8 mouse cellular contexts compared by ENCODE assay signal in the genomic region with DNA sequence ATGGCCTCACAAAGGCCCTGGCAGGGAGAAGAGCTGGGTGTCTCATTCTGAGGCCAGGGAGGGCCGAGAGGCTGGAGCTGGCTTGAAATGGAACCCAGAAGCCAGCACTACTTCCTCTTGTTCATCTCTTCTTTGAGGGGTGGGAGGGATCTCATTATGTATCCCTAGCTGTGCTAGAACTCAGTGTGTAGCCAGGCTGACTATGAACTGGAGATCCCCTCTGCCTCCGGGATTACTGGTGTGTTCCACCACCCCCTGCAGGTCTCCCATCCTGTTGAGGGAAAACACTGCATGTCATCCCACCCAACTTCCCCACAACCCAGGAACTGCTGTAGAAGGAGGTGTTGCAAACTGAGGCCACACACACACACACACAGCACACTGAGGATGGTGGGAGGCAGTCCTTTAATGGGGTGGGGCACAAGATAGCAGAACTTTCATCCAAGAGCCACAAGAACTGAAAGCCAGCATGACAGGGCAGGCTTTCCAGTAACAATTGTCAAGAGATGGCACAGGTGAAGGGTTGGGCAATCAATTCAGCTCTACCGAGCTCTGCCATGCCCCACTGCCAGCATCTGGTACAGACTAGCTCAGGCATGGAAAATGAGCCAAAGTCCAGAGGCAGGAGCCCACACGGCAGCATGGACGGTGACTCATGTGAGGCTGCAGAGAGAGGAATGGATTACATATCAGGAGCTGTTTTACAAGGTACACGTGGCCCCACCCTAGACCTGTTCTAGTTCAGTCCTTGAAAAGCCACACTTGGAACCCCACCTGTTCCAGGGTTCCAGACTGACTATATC. TPM values are rescaled to one million over a fixed set of nuclear protein-coding genes. Genes with fewer than 3 reads are reported as not detected.
A peak's percentile ranks its signal among the peaks of the same experiment; 100 is the strongest.
DNase-seq lines count a peak whose midpoint lies in the region; ATAC-seq and TF ChIP-seq lines count a peak whose summit lies in the region.

No protein-coding gene starts in this region.

- H3K27me3 ChIP-seq in heart, embryonic 14.5 days (ENCODE audit: control insufficient read depth, insufficient read depth, low read length), result no peaks in the 10 kb centered on the region
- no peaks in the 10 kb centered on the region for H3K27me3 ChIP-seq in forebrain, embryonic 13.5 days
- no peaks in the 10 kb centered on the region for H3K27me3 ChIP-seq in midbrain, postnatal 0 days (ENCODE audit: insufficient read depth, low read length)

- DNase-seq in heart, postnatal 10 days, result no peak
- DNase-seq in NIH3T3 (ENCODE audit: low read depth), result peak; percentile 80
- peak; percentile 65 for DNase-seq in kidney, postnatal 10 days
- DNase-seq in midbrain, postnatal 0 days (ENCODE audit: low spot score), result no peak
- no peak for DNase-seq in urinary bladder, postnatal 25 days (ENCODE audit: low spot score)
- DNase-seq in frontal cortex, postnatal 36 days (ENCODE audit: low spot score in 2 of 2), result no peak

- intact Hi-C loops in heart, postnatal 10 days (cut with DNase I), result no loop called here

- H3K9me3 ChIP-seq in heart, embryonic 14.5 days (ENCODE audit: control insufficient read depth, low read length), result no peaks in the 10 kb centered on the region
- no peaks in the 10 kb centered on the region for H3K9me3 ChIP-seq in forebrain, embryonic 13.5 days (replicated peaks)
- H3K9me3 ChIP-seq in midbrain, postnatal 0 days (ENCODE audit: low read length), result no peaks in the 10 kb centered on the region

- peak overlapping the region; percentile 86; the same call in 1 of the 2 replicates for H3K9ac ChIP-seq in heart, embryonic 14.5 days (ENCODE audit: low read length)
- peak overlapping the region; percentile 84 for H3K9ac ChIP-seq in forebrain, embryonic 13.5 days
- H3K9ac ChIP-seq in midbrain, postnatal 0 days (replicated peaks; ENCODE audit: low read length, poor library complexity, severe bottlenecking), result peak overlapping the region; percentile 86

- no peak for ATAC-seq in heart, embryonic 14.5 days (ENCODE audit: insufficient number of reproducible peaks, insufficient read depth, low FRiP score, low read depth)
- ATAC-seq in forebrain, embryonic 13.5 days, result peak; percentile 30
- peak; percentile 44 for ATAC-seq in midbrain, postnatal 0 days (ENCODE audit: low FRiP score)

- H3K4me2 ChIP-seq in heart, embryonic 14.5 days (ENCODE audit: low read length), result peak overlapping the region; percentile 85
- H3K4me2 ChIP-seq in forebrain, embryonic 13.5 days, result peak overlapping the region; percentile 96
- peak overlapping the region; percentile 68 for H3K4me2 ChIP-seq in midbrain, postnatal 0 days (ENCODE audit: low read depth, low read length, poor library complexity, severe bottlenecking)

- H3K36me3 ChIP-seq in heart, embryonic 14.5 days (ENCODE audit: control insufficient read depth, insufficient read depth, low read length), result peaks cover 48% of the 10 kb centered on the region
- peaks cover 55% of the 10 kb centered on the region for H3K36me3 ChIP-seq in forebrain, embryonic 13.5 days (ENCODE audit: poor library complexity, severe bottlenecking)
- peaks cover 42% of the 10 kb centered on the region for H3K36me3 ChIP-seq in midbrain, postnatal 0 days (ENCODE audit: insufficient read depth, low read length)

- H3K4me1 ChIP-seq in heart, embryonic 14.5 days (ENCODE audit: control insufficient read depth in 2 of 2, insufficient read depth in 2 of 2, low read length in 2 of 2), result peaks cover 4 to 5% of the 10 kb centered on the region in 2 experiments; a peak in 2 of 4 replicates
- peaks cover 22% of the 10 kb centered on the region for H3K4me1 ChIP-seq in forebrain, embryonic 13.5 days
- peaks cover 11% of the 10 kb centered on the region; the same call in 1 of the 2 replicates for H3K4me1 ChIP-seq in midbrain, postnatal 0 days (ENCODE audit: insufficient read depth, low read length)

- TF ChIP-seq CTCF in midbrain, postnatal 0 days (IDR thresholded peaks at IDR 0.05), result no peak

- H3K4me3 ChIP-seq in heart, embryonic 14.5 days (ENCODE audit: control insufficient read depth in 1 of 2, insufficient read depth in 1 of 2, low read depth in 1 of 2, low read length in 2 of 2), result peak overlapping the region; percentile 69 to 70
- H3K4me3 ChIP-seq in forebrain, embryonic 13.5 days, result peak overlapping the region; percentile 52
- H3K4me3 ChIP-seq in midbrain, postnatal 0 days (ENCODE audit: low read depth, low read length), result peak overlapping the region; percentile 49

- WGBS in heart, embryonic 14.5 days, result 57% methylated on average over 6 of the region's 6 CpGs
- 61% methylated on average over 6 of the region's 6 CpGs for WGBS in forebrain, embryonic 13.5 days
- 65% methylated on average over 6 of the region's 6 CpGs for WGBS in midbrain, postnatal 0 days

- H3K27ac ChIP-seq in heart, embryonic 14.5 days (replicated peaks in 1 of 2; ENCODE audit: control insufficient read depth in 1 of 2, insufficient read depth in 1 of 2, low read depth in 2 of 2, low read length in 2 of 2), result peak overlapping the region in 1 of 2 experiments; percentile 76; a peak in 1 of 4 replicates
- H3K27ac ChIP-seq in forebrain, embryonic 13.5 days, result peak overlapping the region; percentile 76
- H3K27ac ChIP-seq in midbrain, postnatal 0 days (ENCODE audit: low read depth, low read length), result peak overlapping the region; percentile 86

RNA-seq across cellular contexts. Expression of a gene that starts 0.4 kb away (rescaled TPM):
- polyA plus RNA-seq in heart, embryonic 14.5 days (2014; fragmentation: Nextera tagmentation; extraction: Ambion mirVana), result 9.3 and 10.3 TPM in 2 replicates
- 10 to 100 TPM; 16.3 to 16.8 TPM for total RNA-seq in heart, postnatal 10 days (2021)
- polyA plus RNA-seq in forebrain, embryonic 13.5 days (2015; fragmentation: Nextera tagmentation; extraction: Ambion mirVana), result 19.4 and 20.3 TPM in 2 replicates
- 35.2 TPM in 2 replicates for total RNA-seq in midbrain, postnatal 0 days (2014; rRNA removed)
- 56.6 and 61.0 TPM in 2 replicates for polyA plus RNA-seq in midbrain, postnatal 0 days (2015; fragmentation: Nextera tagmentation; extraction: Ambion mirVana)

RNA-seq across cellular contexts. Expression of a gene that starts 7.1 kb away (rescaled TPM):
- 115 and 130 TPM in 2 replicates for polyA plus RNA-seq in heart, embryonic 14.5 days (2014; fragmentation: Nextera tagmentation; extraction: Ambion mirVana)
- total RNA-seq in heart, postnatal 10 days (2021), result 10 to 100 TPM; 77.5 to 79.5 TPM
- 164 and 171 TPM in 2 replicates for polyA plus RNA-seq in forebrain, embryonic 13.5 days (2015; fragmentation: Nextera tagmentation; extraction: Ambion mirVana)
- 80.7 and 85.4 TPM in 2 replicates for total RNA-seq in midbrain, postnatal 0 days (2014; rRNA removed)
- polyA plus RNA-seq in midbrain, postnatal 0 days (2015; fragmentation: Nextera tagmentation; extraction: Ambion mirVana), result 130 and 143 TPM in 2 replicates

RNA-seq across cellular contexts. Expression of a gene that starts 15.0 kb away (rescaled TPM):
- polyA plus RNA-seq in heart, embryonic 14.5 days (2014; fragmentation: Nextera tagmentation; extraction: Ambion mirVana), result 0.07 and 0.16 TPM in 2 replicates
- not detected for total RNA-seq in heart, postnatal 10 days (2021)
- polyA plus RNA-seq in forebrain, embryonic 13.5 days (2015; fragmentation: Nextera tagmentation; extraction: Ambion mirVana), result 0.35 and 0.54 TPM in 2 replicates
- not detected in 2 replicates for total RNA-seq in midbrain, postnatal 0 days (2014; rRNA removed)
- 0.07 TPM in 1 of 2 replicates, not detected in the other for polyA plus RNA-seq in midbrain, postnatal 0 days (2015; fragmentation: Nextera tagmentation; extraction: Ambion mirVana)

RNA-seq across cellular contexts. Expression of a gene that starts 44.5 kb away (rescaled TPM):
- not detected in 2 replicates for polyA plus RNA-seq in heart, embryonic 14.5 days (2014; fragmentation: Nextera tagmentation; extraction: Ambion mirVana)
- under 1 TPM in 1 of 2 experiments, not detected in 1; 0.07 TPM for total RNA-seq in heart, postnatal 10 days (2021)
- polyA plus RNA-seq in forebrain, embryonic 13.5 days (2015; fragmentation: Nextera tagmentation; extraction: Ambion mirVana), result 5.1 and 5.8 TPM in 2 replicates
- total RNA-seq in midbrain, postnatal 0 days (2014; rRNA removed), result 149 and 178 TPM in 2 replicates
- 12.3 and 14.1 TPM in 2 replicates for polyA plus RNA-seq in midbrain, postnatal 0 days (2015; fragmentation: Nextera tagmentation; extraction: Ambion mirVana)

Comparison
In these comparisons a context has a peak if more than half of its experiments do, and no peak if none do; other contexts are left out.
1. DNase-seq: peak in NIH3T3 (single experiment) and kidney, postnatal 10 days (single experiment); none in heart, postnatal 10 days (0 of 2), midbrain, postnatal 0 days (single experiment), urinary bladder, postnatal 25 days (single experiment) and frontal cortex, postnatal 36 days (0 of 2).
2. Peak in every context shown above with its lines, with median percentiles within 50 percentile points of each other: H3K4me2 ChIP-seq, H3K4me3 ChIP-seq and H3K9ac ChIP-seq.